Mouse (Mus musculus) megakaryocyte-erythroid progenitor cell, adult 5 weeks (primary cell): Measurements from ENCODE around the gene Ndufa3. TPM values are rescaled to one million over a fixed set of nuclear protein-coding genes. Genes with fewer than 3 reads are reported as not detected.

Source experiments
- polyA plus RNA-seq: library from polyadenylated mRNA; stranded (reverse); fragments of >175 nt; gene quantifications from 2 replicates; pipeline ENCODE4 v1.2.3, GENCODE M21; 2012

The Ndufa3 gene
- 51.3 and 61.9 TPM in 2 replicates for polyA plus RNA-seq

DNA sequence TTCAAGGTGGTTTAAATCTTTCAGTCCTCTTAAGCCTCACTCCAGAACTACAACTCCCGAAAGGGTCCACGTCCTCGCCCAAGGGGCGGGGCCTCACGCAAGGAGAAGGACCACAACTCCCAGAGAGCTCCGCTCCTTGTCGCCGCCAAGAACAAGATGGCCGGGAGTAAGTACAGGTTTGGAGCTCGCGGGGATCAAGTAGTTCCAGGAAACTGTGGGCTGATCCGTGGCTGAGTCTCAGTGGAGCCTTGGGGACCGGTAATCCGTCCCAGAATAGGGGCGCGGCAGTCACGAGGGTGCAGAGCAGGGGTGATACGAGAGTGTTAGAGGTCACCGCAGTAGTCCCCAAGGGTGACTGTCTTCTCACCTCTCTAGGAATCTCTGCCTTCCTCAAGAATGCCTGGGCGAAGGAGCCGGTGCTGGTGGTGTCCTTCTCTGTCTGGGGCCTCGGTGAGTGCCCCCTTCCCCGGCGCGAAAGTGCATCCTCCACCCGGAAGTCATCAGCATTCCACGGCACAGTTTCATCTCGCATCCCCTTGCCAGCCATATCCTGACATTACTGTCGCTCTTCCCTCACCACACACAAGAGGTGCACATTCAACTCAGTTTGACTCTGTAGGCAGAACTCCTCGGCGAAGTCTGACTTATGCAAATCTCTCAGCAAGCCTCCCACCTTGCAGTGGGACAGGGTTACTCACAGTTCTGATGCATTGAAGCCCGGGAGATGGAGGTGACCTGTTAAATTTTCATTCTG, at the start of gene Ndufa3:
Ndufa3 (plus strand) TSS at position 132 of the 754 bp plus-strand sequence.

DNA sequence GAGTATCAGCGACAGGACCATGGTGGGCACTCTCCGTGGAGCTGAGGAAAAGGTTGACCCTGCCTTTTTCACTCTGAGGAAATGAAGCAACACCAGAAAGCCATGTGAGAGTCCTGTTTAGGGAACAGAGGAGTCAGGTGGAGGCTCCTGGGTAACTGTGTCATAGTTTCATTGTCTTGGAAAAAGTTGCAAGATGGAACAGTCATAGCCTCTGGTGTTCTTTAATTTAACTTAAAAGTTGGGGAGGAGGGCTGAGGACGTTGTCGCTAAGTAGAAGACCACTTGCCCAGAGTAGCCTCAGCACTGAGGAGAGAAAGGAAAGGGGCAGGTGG, 1.1 kb upstream of the Ndufa3 start, which contains the start of gene Oscar:
Oscar (minus strand) TSS at position 101 of the 332 bp plus-strand sequence.

DNA sequence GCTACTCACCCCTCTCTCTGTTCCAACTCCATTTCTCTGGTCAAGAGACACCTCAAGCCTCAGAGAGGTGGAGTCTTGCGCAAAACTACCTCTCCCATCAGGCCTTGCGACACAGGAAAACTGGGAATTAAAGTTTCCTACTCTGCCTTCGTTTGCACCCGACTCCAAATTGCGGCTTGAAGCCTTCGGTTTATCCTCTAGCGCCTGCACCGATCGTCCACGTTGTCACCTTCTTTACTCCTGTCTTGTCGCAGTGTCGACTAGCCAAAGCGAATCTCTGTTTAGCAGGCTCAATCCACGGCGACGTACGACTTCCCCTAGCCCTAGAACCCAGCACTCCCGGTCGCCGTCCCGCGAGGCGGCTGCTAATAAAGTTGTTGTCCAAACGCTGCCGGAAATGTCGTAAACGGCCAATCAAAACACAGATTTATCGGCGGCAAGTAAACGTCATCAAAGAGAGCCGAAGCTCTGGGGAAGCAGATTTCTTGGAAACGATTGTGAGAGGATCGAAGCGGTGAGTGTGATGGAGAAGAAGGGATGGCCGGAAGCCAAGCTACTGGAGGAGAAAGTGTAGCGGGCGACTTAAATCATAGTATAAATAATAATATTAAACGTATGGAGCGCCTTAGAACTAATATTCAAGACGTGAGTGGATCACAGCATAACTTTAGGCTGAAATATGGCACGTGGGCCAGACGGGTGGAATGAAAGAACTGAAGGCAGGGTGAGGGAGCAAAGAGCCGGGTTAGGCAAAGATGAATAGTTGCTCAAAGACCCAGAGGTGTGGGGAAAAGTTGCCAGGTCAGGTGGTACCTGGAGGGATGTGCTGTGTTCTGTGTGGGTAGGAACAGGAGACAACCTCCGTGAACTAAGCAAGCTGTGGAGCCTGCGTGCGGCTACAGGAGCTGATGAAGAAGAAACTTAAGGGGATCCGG, 12.6 kb downstream of the Ndufa3 start, which contains the start of the genes Tfpt and Prpf31:
Tfpt (minus strand) TSS at position 387 of the 935 bp plus-strand sequence.
Prpf31 (plus strand) TSS at position 443 of the 935 bp plus-strand sequence.

DNA sequence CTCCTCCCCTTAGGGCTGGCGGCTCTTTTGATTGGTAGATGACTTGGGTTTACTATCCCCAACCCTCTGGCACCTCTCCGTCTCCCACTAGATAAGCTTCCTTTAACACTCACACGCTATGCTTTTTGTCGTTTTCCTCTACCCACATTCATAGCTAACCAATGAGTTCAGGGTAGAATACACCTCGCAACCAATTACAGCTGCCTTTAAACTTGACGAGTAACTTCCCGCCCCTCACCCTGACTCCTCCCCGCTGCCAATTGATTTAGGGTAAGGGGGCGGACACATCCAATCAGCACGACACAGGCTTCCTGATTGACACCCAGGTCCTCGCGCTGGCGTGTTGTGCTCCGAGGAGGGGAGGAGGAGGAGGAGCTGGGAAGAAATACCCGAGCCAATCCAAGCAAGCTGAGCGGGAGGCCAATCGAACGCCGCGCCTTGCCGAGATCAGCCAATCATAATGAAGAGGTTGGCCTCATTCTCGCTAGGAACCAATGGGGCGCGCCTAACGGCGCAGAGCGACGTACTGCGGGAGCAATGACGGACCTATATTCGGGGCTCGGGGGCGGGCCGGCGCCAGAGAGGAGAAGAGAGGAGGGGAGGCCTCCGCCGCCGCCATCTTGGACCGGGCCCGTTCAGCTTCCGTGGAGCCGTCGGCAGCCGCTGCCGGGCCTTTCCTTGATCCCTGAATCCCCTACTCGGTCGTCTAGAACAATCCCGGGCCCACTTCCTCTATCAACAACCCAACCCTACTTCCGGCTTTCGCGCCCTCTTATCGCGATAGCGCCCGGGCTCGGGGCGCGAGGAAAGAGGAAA, 27.7 kb downstream of the Ndufa3 start, which contains the start of gene Cnot3:
Cnot3 (plus strand) TSS at position 597 of the 816 bp plus-strand sequence.

DNA sequence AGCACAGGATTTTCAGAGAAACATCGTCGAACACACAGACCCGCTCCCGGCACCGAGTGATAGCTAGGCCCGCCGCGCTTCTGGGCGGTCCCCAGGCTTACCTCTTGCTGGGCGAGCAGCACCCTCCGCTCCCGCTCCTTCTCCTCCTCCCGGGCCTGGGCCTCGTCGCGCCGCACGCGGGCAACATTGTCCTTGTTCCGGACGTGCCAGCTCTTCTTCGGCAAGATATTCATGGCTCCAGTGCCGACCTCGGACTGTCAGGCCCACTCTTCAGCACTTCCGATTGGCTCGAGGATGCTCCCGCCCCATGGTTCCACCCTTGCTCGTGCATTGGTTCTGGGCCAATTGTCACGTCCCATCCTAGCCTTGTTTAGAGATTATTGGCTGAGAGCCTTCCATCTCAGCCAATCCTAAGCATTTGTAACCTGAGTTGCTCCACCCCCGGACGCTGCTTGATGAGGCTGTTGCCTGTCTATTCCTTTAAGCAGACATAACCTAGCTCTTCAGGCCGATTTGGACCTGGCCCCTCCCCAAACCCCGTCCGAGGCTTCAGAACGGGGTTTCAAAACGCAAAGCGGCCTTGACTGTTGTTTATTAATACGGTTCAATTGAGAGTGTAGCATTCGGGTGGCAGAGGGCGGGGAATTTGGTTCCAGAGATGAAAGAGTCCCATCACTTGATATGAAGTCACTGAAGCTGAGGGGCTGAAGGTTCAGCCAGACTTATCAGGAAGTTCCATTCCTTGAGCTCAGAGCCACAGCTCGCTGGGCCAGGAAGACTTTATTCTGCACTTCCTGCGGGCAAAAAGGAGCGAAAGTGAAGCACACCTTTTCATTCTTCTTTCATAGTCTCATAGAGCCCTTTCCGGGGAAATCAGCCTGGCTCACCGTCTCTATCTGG, 48.3 kb downstream of the Ndufa3 start, which contains the start of gene Leng1:
Leng1 (minus strand) TSS at position 626 of the 900 bp plus-strand sequence.

Other genes with a start within 250 kb of the Ndufa3 start
- gene Cacng8, start 226.7 kb upstream of the Ndufa3 start, polyA plus RNA-seq: 0.10 and 0.21 TPM in 2 replicates
- not detected in 2 replicates for gene Cacng6, start 193.2 kb upstream of the Ndufa3 start, polyA plus RNA-seq
- 0.06 and 0.10 TPM in 2 replicates for gene Tarm1, start 114.7 kb upstream of the Ndufa3 start, polyA plus RNA-seq
- 0.41 TPM in 1 of 2 replicates, not detected in the other for gene Oscar, start 1.2 kb upstream of the Ndufa3 start, polyA plus RNA-seq
- gene Tfpt, start 12.6 kb downstream of the Ndufa3 start, polyA plus RNA-seq: 35.3 and 35.6 TPM in 2 replicates
- 45.1 and 55.8 TPM in 2 replicates for gene Prpf31, start 12.6 kb downstream of the Ndufa3 start, polyA plus RNA-seq
- 442 and 459 TPM in 2 replicates for gene Cnot3, start 27.9 kb downstream of the Ndufa3 start, polyA plus RNA-seq
- gene Leng1, start 48.5 kb downstream of the Ndufa3 start, polyA plus RNA-seq: 14.6 and 19.7 TPM in 2 replicates
- 3.5 and 5.2 TPM in 2 replicates for gene Tmc4, start 60.2 kb downstream of the Ndufa3 start, polyA plus RNA-seq
- 50.6 and 58.3 TPM in 2 replicates for gene Tsen34, start 75.5 kb downstream of the Ndufa3 start, polyA plus RNA-seq
- gene Mboat7, start 76.2 kb downstream of the Ndufa3 start, polyA plus RNA-seq: 135 and 140 TPM in 2 replicates
- 1,328 and 1,611 TPM in 2 replicates for gene Rps9, start 86.6 kb downstream of the Ndufa3 start, polyA plus RNA-seq
- 1.7 and 2.4 TPM in 2 replicates for gene Pirb, start 103.0 kb downstream of the Ndufa3 start, polyA plus RNA-seq
- gene Gm15448, start 208.3 kb downstream of the Ndufa3 start, polyA plus RNA-seq: 0.06 TPM in 1 of 2 replicates, not detected in the other
- 0.14 and 0.15 TPM in 2 replicates for gene Pira2, start 227.7 kb downstream of the Ndufa3 start, polyA plus RNA-seq